In the genomic region with DNA sequence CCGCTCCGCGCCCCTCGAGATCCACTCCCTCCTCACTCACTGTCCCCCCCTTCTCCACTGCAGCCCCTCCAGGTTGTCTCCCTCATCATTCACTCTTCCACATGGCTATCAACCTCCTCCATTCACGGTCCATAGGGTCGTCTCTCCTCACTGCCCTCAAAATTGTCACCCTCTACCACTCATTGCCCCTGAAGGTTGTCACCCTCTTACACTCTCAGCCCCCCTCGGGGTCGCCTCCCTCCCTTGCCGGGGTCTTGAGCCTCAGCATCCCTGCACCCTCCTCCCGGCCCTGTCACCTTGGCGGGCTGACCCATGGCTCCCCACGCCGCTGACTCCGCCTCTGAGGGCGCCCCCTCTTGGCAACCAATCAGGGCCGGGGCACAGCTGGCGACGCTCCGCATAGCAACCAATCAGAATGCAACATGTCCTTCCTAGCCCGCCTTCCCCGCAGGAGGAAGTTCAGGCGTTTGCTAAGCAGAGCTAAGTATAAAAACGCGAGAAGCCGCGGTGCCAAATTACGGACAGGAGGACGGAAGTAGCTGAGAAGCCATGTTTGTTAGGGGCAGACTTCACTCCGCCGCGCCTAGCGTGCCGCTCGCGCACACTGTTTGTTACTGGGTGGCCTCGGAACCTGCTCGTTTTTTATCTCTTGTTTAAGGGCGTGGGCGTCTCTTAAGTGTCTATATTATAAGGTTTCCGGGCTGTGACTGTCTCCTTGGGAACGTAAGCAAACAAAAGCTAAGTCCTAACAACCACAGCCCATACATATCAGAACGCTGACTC, we compare ENCODE assay signal across 8 mouse cellular contexts. TPM values are rescaled to one million over a fixed set of nuclear protein-coding genes. Genes with fewer than 3 reads are reported as not detected.
A peak's percentile ranks its signal among the peaks of the same experiment; 100 is the strongest.
DNase-seq lines count a peak whose midpoint lies in the region; ATAC-seq lines count a peak whose summit lies in the region.

A gene (minus strand): TSS at position 661 of the 783 bp plus-strand sequence.

- H3K4me1 ChIP-seq in intestine, embryonic 14.5 days (replicated peaks; ENCODE audit: control insufficient read depth, insufficient read depth, low read length): peaks cover 5% of the 10 kb centered on the region

- WGBS in intestine, embryonic 14.5 days: under 1% methylated on average over 42 of the region's 42 CpGs

- DNase-seq in adrenal gland, adult 18-20 months (ENCODE audit: low spot score in 2 of 2): peak; percentile 93 to 94
- peak; percentile 99 for DNase-seq in embryo, embryonic 11 days
- peak; percentile 97 for DNase-seq in gastrocnemius, postnatal 25 days
- DNase-seq in intestine, embryonic 14.5 days (ENCODE audit: low spot score): peak; percentile 92
- peak; percentile 98 for DNase-seq in left cerebral cortex, postnatal 14 days (ENCODE audit: low spot score in 2 of 2)
- DNase-seq in mesoderm, embryonic 11.5 days (ENCODE audit: low read depth, low spot score): peak; percentile 98
- peak; percentile 94 to 97 for DNase-seq in right cerebral cortex, postnatal 36 days (ENCODE audit: low spot score in 2 of 2)
- DNase-seq in yolk sac, embryonic 10.5 days (ENCODE audit: low spot score): peak; percentile 97

- peak; percentile 97 for ATAC-seq in intestine, embryonic 14.5 days (replicated peaks; ENCODE audit: low FRiP score, low TSS enrichment, low read depth)

- intact Hi-C loops in left cerebral cortex, postnatal 14 days (cut with DNase I): loop anchor here (1.0 to 10.0 kb wide), 2 partner anchors 73 to 296 kb away; a partner anchor contains a TSS

- peak within 1 kb of the TSS; percentile 77 for H3K4me2 ChIP-seq in intestine, embryonic 14.5 days (ENCODE audit: low read length)

- H3K27ac ChIP-seq in intestine, embryonic 14.5 days (ENCODE audit: low read depth): peak within 1 kb of the TSS; percentile 75

- no peaks in the 10 kb centered on the region for H3K36me3 ChIP-seq in intestine, embryonic 14.5 days (ENCODE audit: control insufficient read depth, insufficient read depth, low read length)

- no peaks in the 10 kb centered on the region for H3K27me3 ChIP-seq in intestine, embryonic 14.5 days (replicated peaks; ENCODE audit: control insufficient read depth, insufficient read depth, low read length)

- peak within 1 kb of the TSS; percentile 62 for H3K4me3 ChIP-seq in intestine, embryonic 14.5 days (ENCODE audit: low read depth, low read length)

- H3K9me3 ChIP-seq in intestine, embryonic 14.5 days (ENCODE audit: control insufficient read depth, low read length): no peaks in the 10 kb centered on the region

- peak within 1 kb of the TSS; percentile 65 for H3K9ac ChIP-seq in intestine, embryonic 14.5 days (ENCODE audit: low read length)

RNA-seq across cellular contexts. Expression of the gene that starts here (rescaled TPM):
- 10 to 100 TPM in 1 of 2 experiments, 1 to 10 TPM in 1; 8.4 to 22.2 TPM for total RNA-seq in adrenal gland, adult 18-20 months (2021)
- total RNA-seq in gastrocnemius, postnatal 25 days (2021): 10 to 100 TPM; 14.4 to 15.3 TPM
- polyA plus RNA-seq in intestine, embryonic 14.5 days (2014; fragmentation: Nextera tagmentation; extraction: Ambion mirVana): 8.0 and 12.4 TPM in 2 replicates
- total RNA-seq in left cerebral cortex, postnatal 14 days (2021): 10 to 100 TPM; 19.5 to 25.9 TPM

Comparison
In these comparisons a context has a peak if more than half of its experiments do, and no peak if none do; other contexts are left out.
1. Peak in every context shown above with its lines: DNase-seq, ATAC-seq, H3K4me3 ChIP-seq and H3K27ac ChIP-seq.